Mouse (Mus musculus) spleen, adult 18-20 months (tissue): ENCODE measurements around the gene Cxcl15.
"Not testable (repeated sequence)": the region's sequence is repeated elsewhere in the genome, so short reads cannot be mapped to it uniquely, and the experiment has no call there.

Source experiments
- DNase-seq, 2 experiments: peaks; one replicate each; pipeline ENCODE4 v3.0.0; 2022; ENCODE audit warnings: mixed read lengths in 2 of 2

Cxcl15 gene

GRCm38 (mm10) chr5:90790074-90790502 is 4.2 kb upstream of the Cxcl15 start:
- no peak for DNase-seq

- not testable (repeated sequence) for DNase-seq
Observed at GRCm38 (mm10) chr5:90795392-90795791, 1.1 kb downstream of the Cxcl15 start.

- DNase-seq, result no peak
Observed at GRCm38 (mm10) chr5:90804574-90804973, 10.2 kb downstream of the Cxcl15 start.

GRCm38 (mm10) chr5:90806050-90806449 is 11.7 kb downstream of the Cxcl15 start:
- no peak for DNase-seq

- no peak for DNase-seq
Observed at GRCm38 (mm10) chr5:90807176-90807950, 13.0 kb downstream of the Cxcl15 start.

GRCm38 (mm10) chr5:90819756-90820155 is 25.4 kb downstream of the Cxcl15 start:
- no peak for DNase-seq

- no peak for DNase-seq
Observed at GRCm38 (mm10) chr5:90832145-90832767, 37.9 kb downstream of the Cxcl15 start.

GRCm38 (mm10) chr5:90832768-90833388 is 38.5 kb downstream of the Cxcl15 start:
- no peak for DNase-seq

GRCm38 (mm10) chr5:90834436-90834835 is 40.1 kb downstream of the Cxcl15 start:
- no peak for DNase-seq

GRCm38 (mm10) chr5:90838582-90838981 is 44.2 kb downstream of the Cxcl15 start:
- no peak for DNase-seq

- DNase-seq, result no peak
Observed at GRCm38 (mm10) chr5:90840902-90841869, 46.9 kb downstream of the Cxcl15 start.

- DNase-seq, result no peak
Observed at GRCm38 (mm10) chr5:90843891-90844290, 49.6 kb downstream of the Cxcl15 start.

GRCm38 (mm10) chr5:90850096-90850495 is 55.8 kb downstream of the Cxcl15 start:
- DNase-seq, result not testable (repeated sequence)

- DNase-seq, result not testable (repeated sequence)
Observed at GRCm38 (mm10) chr5:90851391-90851790, 57.1 kb downstream of the Cxcl15 start.
